Mouse (Mus musculus) MEL (cell line): ENCODE measurements around the gene Aspn. TPM values are rescaled to one million over a fixed set of nuclear protein-coding genes. Genes with fewer than 3 reads are reported as not detected.

Source experiments
- DNase-seq: peaks from one replicate; pipeline ENCODE4 v3.0.0; 2011; ENCODE audit warnings: low read depth, low spot score
- H3K27ac ChIP-seq: 2 replicates; pipeline ENCODE4 v1.5.1; 2012; ENCODE audit warnings: low read depth, mild to moderate bottlenecking, control low read depth, low read length, moderate library complexity; ENCODE audit not compliant: control insufficient read depth
- H3K27me3 ChIP-seq, 2 experiments: fragments of 150-350 bp in 1 of 2; sonication (generic) in 1 of 2; 2 replicates each; pipeline ENCODE4 v1.6.1; 2012; ENCODE audit warnings: low read length in 2 of 2, mild to moderate bottlenecking in 2 of 2, improper control_type of control experiment in 1 of 2, moderate library complexity in 1 of 2; ENCODE audit not compliant: insufficient read depth in 2 of 2, control insufficient read depth in 1 of 2
- H3K36me3 ChIP-seq, 2 experiments: 2 replicates each; pipeline ENCODE4 v1.6.1; 2012 to 2014; ENCODE audit warnings: low read length in 2 of 2, improper control_type of control experiment in 1 of 2, inconsistent platforms in 1 of 2, mild to moderate bottlenecking in 1 of 2; ENCODE audit not compliant: insufficient read depth in 2 of 2, control insufficient read depth in 1 of 2
- H3K4me1 ChIP-seq, 2 experiments: fragments of 150-350 bp in 1 of 2; sonication (generic) in 1 of 2; 2 replicates each; pipeline ENCODE4 v1.6.1; 2012; ENCODE audit warnings: low read length in 2 of 2, improper control_type of control experiment in 1 of 2, mild to moderate bottlenecking in 1 of 2; ENCODE audit not compliant: insufficient read depth in 2 of 2, control insufficient read depth in 1 of 2
- H3K4me3 ChIP-seq, 2 experiments: fragments of 150-350 bp in 1 of 2; sonication (generic) in 1 of 2; 2 replicates each; pipeline ENCODE4 v1.5.1; 2012; ENCODE audit warnings: low read depth in 2 of 2, low read length in 2 of 2, mild to moderate bottlenecking in 2 of 2, moderate library complexity in 2 of 2, control low read depth in 1 of 2, improper control_type of control experiment in 1 of 2; ENCODE audit not compliant: control insufficient read depth in 1 of 2, insufficient read depth in 1 of 2
- H3K79me2 ChIP-seq: 2 replicates; pipeline ENCODE4 v1.6.1; 2012; ENCODE audit warnings: mild to moderate bottlenecking, low read length, moderate library complexity; ENCODE audit not compliant: control insufficient read depth, poor library complexity, insufficient read depth
- H3K9ac ChIP-seq: 2 replicates; pipeline ENCODE4 v1.6.1; 2012; ENCODE audit warnings: low read depth, mild to moderate bottlenecking, control low read depth, low read length, moderate library complexity; ENCODE audit not compliant: control insufficient read depth, poor library complexity, severe bottlenecking
- H3K9me3 ChIP-seq: fragments of 150-350 bp; sonication (generic); replicated peaks from 2 replicates; pipeline ENCODE4 v1.6.1; 2012; ENCODE audit warnings: mild to moderate bottlenecking, low read length, improper control_type of control experiment, moderate library complexity; ENCODE audit not compliant: insufficient read depth
- CHD2 ChIP-seq: IDR thresholded peaks from 2 replicates; pipeline ENCODE4 v1.6.1; 2011; ENCODE audit warnings: low read length, improper control_type of control experiment
- CTCF ChIP-seq, 3 experiments: IDR thresholded peaks in 2 of 3; conservative IDR thresholded peaks in 1 of 3; 2 replicates each; pipeline ENCODE4 v1.5.1; 2011 to 2012; ENCODE audit warnings: low read length in 3 of 3, low read depth in 2 of 3, mild to moderate bottlenecking in 2 of 3, improper control_type of control experiment in 1 of 3, inconsistent platforms in 1 of 3, mixed read lengths in 1 of 3, moderate library complexity in 1 of 3; ENCODE audit not compliant: control insufficient read depth in 1 of 3, insufficient read depth in 1 of 3, poor library complexity in 1 of 3, severe bottlenecking in 1 of 3
- ELF1 ChIP-seq: IDR thresholded peaks from 2 replicates; pipeline ENCODE4 v1.6.1; 2014; ENCODE audit warnings: low read depth, mild to moderate bottlenecking, inconsistent platforms, low read length, improper control_type of control experiment, moderate library complexity
- ETS1 ChIP-seq: IDR thresholded peaks from 2 replicates; pipeline ENCODE4 v1.6.1; 2012; ENCODE audit warnings: low read depth, mild to moderate bottlenecking, inconsistent platforms, low read length, improper control_type of control experiment, moderate library complexity
- HCFC1 ChIP-seq: IDR thresholded peaks from 2 replicates; pipeline ENCODE4 v1.6.1; 2012; ENCODE audit warnings: low read depth, mild to moderate bottlenecking, inconsistent platforms, low read length, improper control_type of control experiment, moderate library complexity
- KAT2A ChIP-seq: conservative IDR thresholded peaks from 2 replicates; pipeline ENCODE4 v1.6.1; 2012; ENCODE audit warnings: low read depth, low read length, improper control_type of control experiment, inconsistent platforms
- MAFK ChIP-seq: IDR thresholded peaks from 2 replicates; pipeline ENCODE4 v1.6.1; 2011; ENCODE audit warnings: low read depth, mild to moderate bottlenecking, low read length, improper control_type of control experiment, borderline replicate concordance
- MAX ChIP-seq: IDR thresholded peaks from 2 replicates; pipeline ENCODE4 v1.6.1; 2011; ENCODE audit warnings: low read length, improper control_type of control experiment
- MEF2A ChIP-seq: IDR thresholded peaks from 2 replicates; pipeline ENCODE4 v1.6.1; 2014; ENCODE audit warnings: low read depth, mild to moderate bottlenecking, inconsistent platforms, low read length, improper control_type of control experiment; ENCODE audit not compliant: poor library complexity, insufficient replicate concordance, severe bottlenecking; ENCODE audit errors: extremely low read depth
- MXI1 ChIP-seq: IDR thresholded peaks from 2 replicates; pipeline ENCODE4 v1.6.1; 2011; ENCODE audit warnings: mild to moderate bottlenecking, low read depth, low read length, improper control_type of control experiment
- MYC ChIP-seq: IDR thresholded peaks from 2 replicates; pipeline ENCODE4 v1.6.1; 2011; ENCODE audit warnings: low read depth, mild to moderate bottlenecking, low read length, improper control_type of control experiment, moderate library complexity
- NELFE ChIP-seq: IDR thresholded peaks from 2 replicates; pipeline ENCODE4 v1.6.1; 2011; ENCODE audit warnings: low read depth, low read length, improper control_type of control experiment
- NRF1 ChIP-seq: IDR thresholded peaks from 2 replicates; pipeline ENCODE4 v1.6.1; 2014; ENCODE audit warnings: low read depth, mild to moderate bottlenecking, inconsistent platforms, low read length, improper control_type of control experiment, moderate library complexity; ENCODE audit not compliant: poor library complexity, insufficient read depth, severe bottlenecking
- POLR2A ChIP-seq, 2 experiments: IDR thresholded peaks; 2 replicates each; pipeline ENCODE4 v1.6.1; 2011 to 2012; ENCODE audit warnings: low read length in 2 of 2, mild to moderate bottlenecking in 2 of 2, control low read depth in 1 of 2, improper control_type of control experiment in 1 of 2, low read depth in 1 of 2, moderate library complexity in 1 of 2; ENCODE audit not compliant: control insufficient read depth in 1 of 2, insufficient read depth in 1 of 2, poor library complexity in 1 of 2
- POLR2AphosphoS2 ChIP-seq: IDR thresholded peaks from 2 replicates; pipeline ENCODE4 v1.6.1; 2011; ENCODE audit warnings: low read length, improper control_type of control experiment
- POLR2AphosphoS5 ChIP-seq: IDR thresholded peaks from 2 replicates; pipeline ENCODE4 v1.6.1; 2012; ENCODE audit warnings: low read depth, borderline replicate concordance, mild to moderate bottlenecking, inconsistent platforms, low read length, moderate library complexity, mixed read lengths
- RAD21 ChIP-seq: IDR thresholded peaks from 2 replicates; pipeline ENCODE4 v1.6.1; 2011; ENCODE audit warnings: mild to moderate bottlenecking, low read depth, low read length, improper control_type of control experiment
- SMC3 ChIP-seq: IDR thresholded peaks from 2 replicates; pipeline ENCODE4 v1.6.1; 2011; ENCODE audit warnings: low read depth, low read length, improper control_type of control experiment
- TBP ChIP-seq: IDR thresholded peaks from 2 replicates; pipeline ENCODE4 v1.8.0; 2011; ENCODE audit warnings: low read depth, low read length, improper control_type of control experiment
- TCF12 ChIP-seq: IDR thresholded peaks from 2 replicates; pipeline ENCODE4 v1.6.1; 2014; ENCODE audit warnings: low read depth, mild to moderate bottlenecking, inconsistent platforms, low read length, improper control_type of control experiment, moderate library complexity
- UBTF ChIP-seq: IDR thresholded peaks from 2 replicates; pipeline ENCODE4 v1.6.1; 2012; ENCODE audit warnings: low read depth, mild to moderate bottlenecking, inconsistent platforms, low read length, improper control_type of control experiment, moderate library complexity, borderline replicate concordance; ENCODE audit not compliant: insufficient read depth
- ZC3H11A ChIP-seq: IDR thresholded peaks from 2 replicates; pipeline ENCODE4 v1.6.1; 2012; ENCODE audit warnings: low read depth, mild to moderate bottlenecking, inconsistent platforms, low read length, improper control_type of control experiment
- ZMIZ1 ChIP-seq: IDR thresholded peaks from 2 replicates; pipeline ENCODE4 v1.6.1; 2012; ENCODE audit warnings: low read depth, mild to moderate bottlenecking, inconsistent platforms, low read length, improper control_type of control experiment, moderate library complexity
- ZNF384 ChIP-seq: IDR thresholded peaks from 2 replicates; pipeline ENCODE4 v1.6.1; 2012; ENCODE audit warnings: low read depth, mild to moderate bottlenecking, inconsistent platforms, low read length, improper control_type of control experiment
- polyA plus RNA-seq, 2 experiments: library from polyadenylated mRNA; stranded (reverse) in 1 of 2; unstranded in 1 of 2; fragments of >175 nt in 1 of 2; fragments of >200 nt in 1 of 2; gene quantifications; 2 replicates each; pipeline versions ENCODE4 v1.2.1 to v1.2.4; 2012; ENCODE audit warnings: low replicate concordance in 2 of 2, low read depth in 1 of 2; ENCODE audit not compliant: insufficient read length in 2 of 2, insufficient read depth in 1 of 2, missing spikeins in 1 of 2
- total RNA-seq: library from RNA; depleted of rRNA; stranded (reverse); fragments of 300-350 nt; gene quantifications from 2 replicates; pipeline ENCODE4 v1.2.3, GENCODE M21; 2012

Aspn gene
- total and polyA plus RNA-seq, 3 experiments = 0.04 TPM; not detected in 2

DNA sequence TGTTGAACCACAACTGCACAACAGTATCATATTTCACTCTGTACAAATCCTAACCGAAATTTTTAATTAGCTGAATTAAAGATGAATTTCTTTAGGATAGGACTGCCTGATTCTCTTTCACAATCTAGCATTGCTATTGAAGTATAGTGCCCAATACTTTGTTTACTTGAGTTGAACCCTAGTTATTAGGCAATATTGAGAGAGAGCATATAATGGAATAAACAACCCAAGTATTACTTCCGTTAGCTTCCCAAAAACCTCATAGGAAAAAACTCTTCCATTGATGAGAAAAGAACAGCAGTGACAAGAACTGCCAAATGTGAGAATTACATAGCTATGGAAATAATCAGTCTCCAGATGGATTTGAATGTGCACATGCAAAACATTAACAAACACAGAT, 18.0 kb upstream of the Aspn start:
- H3K4me1 ChIP-seq = no peaks in the 10 kb centered on the region
- TF ChIP-seq ZMIZ1 (no peak), MAFK (no peak), MXI1 (no peak), ZC3H11A (no peak), UBTF (no peak), TCF12 (no peak), POLR2AphosphoS2 (no peak), CHD2 (no peak), POLR2A (IDR thresholded peaks at IDR 0.05; ENCODE audit: control insufficient read depth in 1 of 2, insufficient read depth in 1 of 2, low read depth in 1 of 2, low read length in 2 of 2, poor library complexity in 1 of 2) (no peak), HCFC1 (no peak), TBP (no peak), KAT2A (no peak), POLR2AphosphoS5 (no peak), RAD21 (no peak), MEF2A (no peak), NRF1 (no peak)
- no peak overlapping the region for H3K9ac ChIP-seq
- no peak overlapping the region for H3K27ac ChIP-seq
- DNase-seq = no peak
- no peaks in the 10 kb centered on the region for H3K79me2 ChIP-seq
- no peaks in the 10 kb centered on the region for H3K9me3 ChIP-seq
- no peak overlapping the region for H3K4me3 ChIP-seq
- H3K36me3 ChIP-seq = no peaks in the 10 kb centered on the region
- H3K27me3 ChIP-seq = no peaks in the 10 kb centered on the region

DNA sequence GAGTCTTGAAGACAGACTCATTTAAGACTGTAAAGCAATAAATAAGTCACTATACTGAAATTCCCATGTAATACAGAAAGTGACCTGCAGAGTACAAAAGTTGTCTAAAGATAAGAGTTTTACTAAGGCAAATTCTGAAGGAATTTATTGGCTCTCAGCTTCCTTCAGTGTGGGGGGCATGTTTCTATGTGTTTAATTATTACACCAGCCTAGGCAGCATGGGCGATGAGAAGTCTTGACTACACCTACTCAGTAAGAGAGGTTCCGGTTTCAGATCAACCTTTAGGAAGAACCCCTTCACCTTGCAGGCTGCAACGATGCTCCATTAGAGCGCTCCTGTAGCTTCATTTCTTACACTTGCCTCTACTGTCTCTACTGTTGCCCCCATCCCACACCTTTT, 13.6 kb upstream of the Aspn start:
- H3K4me1 ChIP-seq = no peaks in the 10 kb centered on the region; a peak in 1 of 4 replicates
- no peaks in the 10 kb centered on the region for H3K36me3 ChIP-seq
- H3K9ac ChIP-seq = no peak overlapping the region
- H3K9me3 ChIP-seq = no peaks in the 10 kb centered on the region
- TF ChIP-seq NELFE = no peak
- no peak for TF ChIP-seq SMC3
- no peak for TF ChIP-seq ELF1
- TF ChIP-seq ZMIZ1 = no peak
- no peak for TF ChIP-seq MXI1
- TF ChIP-seq MAX = no peak
- no peak for TF ChIP-seq CTCF (IDR thresholded peaks at IDR 0.05 in 2 of 3, conservative IDR thresholded peaks at IDR 0.05 in 1 of 3; ENCODE audit: control insufficient read depth in 1 of 3, insufficient read depth in 1 of 3, low read depth in 2 of 3, low read length in 3 of 3, poor library complexity in 1 of 3, severe bottlenecking in 1 of 3)
- no peak for TF ChIP-seq ZNF384
- no peak for TF ChIP-seq MYC
- TF ChIP-seq ZC3H11A = no peak
- TF ChIP-seq MEF2A = no peak
- no peak for TF ChIP-seq ETS1
- TF ChIP-seq POLR2AphosphoS2 = no peak
- no peak overlapping the region for H3K4me3 ChIP-seq
- DNase-seq = peak; percentile 11
- H3K27me3 ChIP-seq = no peaks in the 10 kb centered on the region
- H3K27ac ChIP-seq = no peak overlapping the region
- no peaks in the 10 kb centered on the region for H3K79me2 ChIP-seq
